Mouse (Mus musculus) CH12.LX (cell line): ENCODE data around the gene Cnpy1. TPM values are rescaled to one million over a fixed set of nuclear protein-coding genes. Genes with fewer than 3 reads are reported as not detected.

ENCODE experiments used
- DNase-seq: peaks from one replicate; pipeline ENCODE4 v3.0.0-alpha.2; 2013; ENCODE audit errors: extremely low read depth
- H3K27ac ChIP-seq: 2 replicates; pipeline ENCODE4 v1.5.1; 2012; ENCODE audit warnings: low read depth, mild to moderate bottlenecking, control low read depth, moderate library complexity; ENCODE audit not compliant: insufficient read depth
- H3K27me3 ChIP-seq: replicated peaks from 2 replicates; pipeline ENCODE3; 2012; ENCODE audit warnings: inconsistent platforms
- H3K36me3 ChIP-seq, 2 experiments: replicated peaks in 1 of 2; 2 replicates each; pipeline versions ENCODE3 to v1.6.1; 2012; ENCODE audit warnings: inconsistent platforms in 1 of 2, low read length in 1 of 2, mild to moderate bottlenecking in 1 of 2, mixed read lengths in 1 of 2, moderate library complexity in 1 of 2; ENCODE audit not compliant: control insufficient read depth in 1 of 2, insufficient read depth in 1 of 2
- H3K4me1 ChIP-seq, 2 experiments: 2 replicates each; pipeline ENCODE4 v1.6.1; 2012; ENCODE audit warnings: inconsistent platforms in 1 of 2, moderate library complexity in 1 of 2; ENCODE audit not compliant: insufficient read depth in 2 of 2, control insufficient read depth in 1 of 2
- H3K4me2 ChIP-seq: 2 replicates; pipeline ENCODE4 v1.6.1; 2012; ENCODE audit warnings: low read depth, mild to moderate bottlenecking, control low read depth; ENCODE audit not compliant: poor library complexity, insufficient read depth, severe bottlenecking
- H3K4me3 ChIP-seq, 3 experiments: fragments of 150-350 bp in 1 of 3; sonication (generic) in 1 of 3; replicated peaks in 1 of 3; 2 replicates each; pipeline versions ENCODE3 to v1.5.1; 2011 to 2012; ENCODE audit warnings: low read depth in 2 of 3, low read length in 2 of 3, mild to moderate bottlenecking in 2 of 3, moderate library complexity in 2 of 3, control low read depth in 1 of 3, improper control_type of control experiment in 1 of 3, inconsistent platforms in 1 of 3, mixed read lengths in 1 of 3; ENCODE audit not compliant: poor library complexity in 1 of 3
- H3K79me2 ChIP-seq: replicated peaks from 2 replicates; pipeline ENCODE4 v1.6.1; 2012; ENCODE audit warnings: mild to moderate bottlenecking, moderate library complexity; ENCODE audit not compliant: control insufficient read depth, poor library complexity, insufficient read depth, severe bottlenecking; ENCODE audit errors: extremely low read depth
- H3K9ac ChIP-seq: 2 replicates; pipeline ENCODE4 v1.6.1; 2012; ENCODE audit warnings: low read depth, mild to moderate bottlenecking, control low read depth, moderate library complexity; ENCODE audit not compliant: insufficient read depth
- H3K9me3 ChIP-seq: replicated peaks from 2 replicates; pipeline ENCODE3; 2012; ENCODE audit warnings: low read length, inconsistent platforms, mixed read lengths
- BHLHE40 ChIP-seq: IDR thresholded peaks from 2 replicates; pipeline ENCODE4 v1.6.1; 2011; ENCODE audit warnings: mild to moderate bottlenecking, low read depth, low read length, improper control_type of control experiment
- CHD1 ChIP-seq: IDR thresholded peaks from 2 replicates; pipeline ENCODE4 v1.6.1; 2012; ENCODE audit warnings: low read depth, low read length, improper control_type of control experiment, inconsistent platforms
- E2F4 ChIP-seq: IDR thresholded peaks from 2 replicates; pipeline ENCODE4 v1.6.1; 2011; ENCODE audit warnings: low read depth, low read length, improper control_type of control experiment; ENCODE audit not compliant: insufficient replicate concordance
- EP300 ChIP-seq: IDR thresholded peaks from 2 replicates; pipeline ENCODE4 v1.6.1; 2011; ENCODE audit warnings: low read length, improper control_type of control experiment
- IRF4 ChIP-seq: IDR thresholded peaks from 2 replicates; pipeline ENCODE4 v1.6.1; 2014; ENCODE audit warnings: low read depth, mild to moderate bottlenecking, inconsistent platforms, low read length, improper control_type of control experiment
- KAT2A ChIP-seq: IDR thresholded peaks from 2 replicates; pipeline ENCODE4 v1.6.1; 2012; ENCODE audit warnings: low read length, improper control_type of control experiment, inconsistent platforms; ENCODE audit not compliant: insufficient replicate concordance
- MAFK ChIP-seq: IDR thresholded peaks from 2 replicates; pipeline ENCODE4 v1.6.1; 2011; ENCODE audit warnings: low read length, improper control_type of control experiment; ENCODE audit not compliant: insufficient replicate concordance
- MEF2A ChIP-seq: IDR thresholded peaks from 2 replicates; pipeline ENCODE4 v1.6.1; 2014; ENCODE audit warnings: low read depth, mild to moderate bottlenecking, inconsistent platforms, low read length, improper control_type of control experiment, borderline replicate concordance
- NELFE ChIP-seq: IDR thresholded peaks from 2 replicates; pipeline ENCODE4 v1.6.1; 2011; ENCODE audit warnings: low read depth, low read length, improper control_type of control experiment
- NRF1 ChIP-seq: IDR thresholded peaks from 2 replicates; pipeline ENCODE4 v1.6.1; 2014; ENCODE audit warnings: low read depth, mild to moderate bottlenecking, inconsistent platforms, low read length, improper control_type of control experiment, moderate library complexity
- SMC3 ChIP-seq: IDR thresholded peaks from 2 replicates; pipeline ENCODE4 v1.6.1; 2011; ENCODE audit warnings: low read depth, low read length, improper control_type of control experiment
- ZMIZ1 ChIP-seq: IDR thresholded peaks from 2 replicates; pipeline ENCODE4 v1.6.1; 2012; ENCODE audit warnings: low read depth, mild to moderate bottlenecking, inconsistent platforms, low read length, improper control_type of control experiment
- ZNF384 ChIP-seq: IDR thresholded peaks from 2 replicates; pipeline ENCODE4 v1.6.1; 2012; ENCODE audit warnings: low read depth, low read length, improper control_type of control experiment, inconsistent platforms
- dilution Hi-C: fragments of 300-500 bp; cut with MboI; formaldehyde crosslinking; loops from 2 replicates; pipeline ENCODE4 v1.14.3; 2020; ENCODE audit warnings: low sequenced_read_pairs; ENCODE audit not compliant: extremely low pct_unique_long_range_greater_than_20kb, extremely low pct_ligation_motif_present
- in situ Hi-C: fragments of 300-500 bp; cut with MboI; formaldehyde crosslinking; loops from 3 replicates; pipeline ENCODE4 v1.14.3; 2019; ENCODE audit warnings: low sequenced_read_pairs, low pct_ligation_motif_present, low pct_unique_long_range_greater_than_20kb, mixed read lengths
- polyA plus RNA-seq: library from polyadenylated mRNA; unstranded; fragments of >175 nt; gene quantifications from 2 replicates; pipeline ENCODE4 v1.2.1, GENCODE M21; 2012; ENCODE audit warnings: low read depth; ENCODE audit not compliant: insufficient read length
- total RNA-seq, 2 experiments: library from RNA; depleted of rRNA; stranded (reverse); fragments of 300-350 nt in 1 of 2; fragments of >200 nt in 1 of 2; gene quantifications; 2 replicates each; pipeline ENCODE4 v1.2.3; 2012 to 2014

Cnpy1 gene
- total and polyA plus RNA-seq, 3 experiments, result 0.11 to 0.26 TPM; not detected in 1

DNA sequence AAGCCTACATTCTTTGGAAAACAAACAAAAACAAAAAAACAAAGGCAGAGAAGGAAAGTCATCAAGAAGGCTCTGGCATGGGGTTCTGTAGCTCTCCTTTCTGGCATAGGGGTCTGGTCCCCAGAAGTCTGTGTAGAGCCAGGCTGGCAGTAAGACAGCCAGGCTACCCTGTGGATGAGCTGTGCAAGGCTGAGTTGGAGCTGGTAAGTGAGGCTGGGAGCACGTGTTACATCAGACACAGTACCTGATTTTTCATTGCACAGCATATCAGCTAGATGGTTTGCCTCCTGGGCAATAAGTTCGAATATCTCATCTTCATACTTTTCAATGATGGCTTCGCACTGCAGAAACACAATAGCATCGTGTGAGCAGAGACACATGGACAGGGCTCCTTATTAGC is 38.6 kb downstream of the Cnpy1 start:
- dilution Hi-C loops, result no loop called here
- Histone ChIP-seq H3K4me3 (no peak overlapping the region), H3K27me3 (peaks cover 2% of the 10 kb centered on the region)

GRCm38 (mm10) chr5:28206448-28206847 is 39.2 kb downstream of the Cnpy1 start:
- in situ Hi-C loops, result no loop called here
- DNase-seq, result no peak
- dilution Hi-C loops, result no loop called here
- H3K4me2 ChIP-seq, result no peak overlapping the region
- no peak overlapping the region for H3K27ac ChIP-seq
- no peaks in the 10 kb centered on the region for H3K9me3 ChIP-seq
- peaks cover 2% of the 10 kb centered on the region for H3K27me3 ChIP-seq
- TF ChIP-seq MEF2A (no peak), NELFE (no peak)
- TF ChIP-seq, all 38 proteins: peak for 0
- H3K4me3 ChIP-seq, result no peak overlapping the region
- no peaks in the 10 kb centered on the region for H3K79me2 ChIP-seq
- no peaks in the 10 kb centered on the region for H3K36me3 ChIP-seq
- H3K9ac ChIP-seq, result no peak overlapping the region
- no peaks in the 10 kb centered on the region for H3K4me1 ChIP-seq

More for the DNA sequence above, 38.6 kb downstream of the Cnpy1 start:
- no peak overlapping the region for H3K27ac ChIP-seq
- H3K4me2 ChIP-seq, result no peak overlapping the region
- no peaks in the 10 kb centered on the region for H3K36me3 ChIP-seq
- no peak for TF ChIP-seq KAT2A
- no peak for TF ChIP-seq ZNF384
- TF ChIP-seq ZMIZ1, result no peak
- no peak for TF ChIP-seq MAFK
- no peak for TF ChIP-seq IRF4
- no peak for TF ChIP-seq BHLHE40
- TF ChIP-seq E2F4, result no peak
- no peak for TF ChIP-seq CHD1
- no peaks in the 10 kb centered on the region for H3K79me2 ChIP-seq
- DNase-seq, result no peak
- in situ Hi-C loops, result no loop called here
- H3K9me3 ChIP-seq, result no peaks in the 10 kb centered on the region
- H3K4me1 ChIP-seq, result no peaks in the 10 kb centered on the region
- no peak overlapping the region for H3K9ac ChIP-seq

DNA sequence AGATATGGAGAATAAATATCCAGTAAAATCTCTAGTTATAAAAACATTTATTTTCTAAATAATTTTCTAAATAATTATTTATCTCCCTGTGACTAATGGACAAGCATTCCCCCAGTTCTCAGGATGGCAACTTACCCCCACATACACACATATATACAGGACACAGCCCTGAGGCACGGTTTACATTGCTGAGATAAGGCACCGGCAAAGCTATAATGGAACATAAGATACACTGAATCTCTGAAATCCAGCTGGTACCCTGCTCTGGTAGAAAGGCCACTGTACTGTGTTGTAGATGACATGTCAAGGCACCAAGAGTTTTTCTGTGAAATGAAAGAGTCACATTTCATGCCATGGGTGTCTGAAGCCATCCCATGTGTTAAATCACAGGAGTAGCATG is 40.9 kb downstream of the Cnpy1 start:
- Histone ChIP-seq H3K27ac (no peak overlapping the region), H3K9me3 (no peaks in the 10 kb centered on the region), H3K79me2 (no peaks in the 10 kb centered on the region), H3K4me3 (no peak overlapping the region), H3K4me2 (no peak overlapping the region), H3K36me3 (no peaks in the 10 kb centered on the region), H3K4me1 (no peaks in the 10 kb centered on the region), H3K9ac (no peak overlapping the region), H3K27me3 (peaks cover 4% of the 10 kb centered on the region)
- TF ChIP-seq ZMIZ1 (no peak), NRF1 (no peak), EP300 (no peak), MAFK (no peak), SMC3 (no peak), ZNF384 (no peak)
- DNase-seq, result no peak
- dilution Hi-C loops (no loop called here), in situ Hi-C loops (no loop called here)
